Mouse (Mus musculus) cerebellum, postnatal 4 days (tissue): ENCODE results near the gene Efemp1.

ENCODE experiments used
- DNase-seq, 2 experiments: peaks; one replicate each; pipeline ENCODE4 v3.0.0; 2022; ENCODE audit warnings: low spot score in 2 of 2, mixed read lengths in 1 of 2

Efemp1 gene

DNA sequence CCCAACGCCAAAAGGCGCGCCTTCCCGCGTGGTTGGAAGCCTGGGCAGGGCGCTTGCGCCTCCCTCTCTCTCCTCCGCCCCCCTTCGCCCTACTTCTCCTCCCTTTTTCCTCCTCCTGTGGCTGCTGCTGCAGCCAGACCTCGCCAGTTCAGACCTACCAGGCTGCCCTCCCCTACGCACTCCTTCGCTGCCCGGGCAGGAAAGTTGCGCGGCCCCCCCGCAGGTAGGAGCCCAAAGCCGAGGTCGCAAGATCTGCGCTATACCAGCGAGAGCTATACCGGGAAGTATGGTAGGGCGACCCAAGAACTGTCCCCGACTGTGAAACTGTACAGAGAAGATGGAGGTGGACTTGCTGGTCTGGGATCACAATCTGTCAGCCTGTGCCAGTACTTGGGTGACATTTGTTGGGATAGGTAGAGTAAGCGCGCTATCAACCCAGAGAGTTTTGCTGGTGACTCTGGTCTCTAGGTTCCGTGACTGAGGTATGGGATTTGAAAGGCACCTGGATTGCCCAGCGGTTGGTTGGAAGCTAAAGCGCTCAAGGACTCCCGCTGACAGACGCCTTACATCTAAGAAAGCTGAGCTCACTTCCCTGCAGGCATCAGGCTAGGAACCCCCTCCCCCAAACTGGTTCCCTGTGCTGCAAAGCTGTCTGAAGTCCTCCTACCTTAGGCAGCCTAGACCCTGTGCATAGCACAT is at the start of gene Efemp1:
Efemp1 (plus strand) TSS at position 103 of the 699 bp plus-strand sequence.
- DNase-seq, result peak in 1 of 2 experiments; percentile 5

DNA sequence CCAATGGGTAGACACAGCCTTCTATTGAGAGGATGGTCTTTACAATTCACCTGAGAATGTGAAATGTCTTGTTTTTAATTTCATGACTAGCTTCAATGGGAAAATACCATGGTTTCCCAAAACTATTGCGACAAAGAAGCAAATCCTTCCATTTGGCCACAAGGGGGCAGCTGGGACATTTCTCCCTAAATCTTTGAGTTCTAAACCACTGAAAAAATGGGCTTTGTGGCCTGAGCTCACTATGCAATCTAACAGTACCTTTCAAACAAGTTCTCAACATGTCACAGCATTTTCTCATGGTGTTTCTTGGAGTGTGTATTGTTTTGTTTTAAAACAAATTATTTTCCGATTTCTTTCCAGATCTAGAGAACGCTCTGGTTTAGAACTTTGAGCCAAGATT is 44.3 kb upstream of the Efemp1 start:
- peak in 1 of 2 experiments; percentile 10 for DNase-seq

GRCm38 (mm10) chr11:28811874-28812273 is 41.1 kb upstream of the Efemp1 start:
- no peak for DNase-seq

GRCm38 (mm10) chr11:28812564-28812963 is 40.4 kb upstream of the Efemp1 start:
- DNase-seq, result no peak

- no peak for DNase-seq
Measured at GRCm38 (mm10) chr11:28817405-28817804, 35.6 kb upstream of the Efemp1 start.

DNA sequence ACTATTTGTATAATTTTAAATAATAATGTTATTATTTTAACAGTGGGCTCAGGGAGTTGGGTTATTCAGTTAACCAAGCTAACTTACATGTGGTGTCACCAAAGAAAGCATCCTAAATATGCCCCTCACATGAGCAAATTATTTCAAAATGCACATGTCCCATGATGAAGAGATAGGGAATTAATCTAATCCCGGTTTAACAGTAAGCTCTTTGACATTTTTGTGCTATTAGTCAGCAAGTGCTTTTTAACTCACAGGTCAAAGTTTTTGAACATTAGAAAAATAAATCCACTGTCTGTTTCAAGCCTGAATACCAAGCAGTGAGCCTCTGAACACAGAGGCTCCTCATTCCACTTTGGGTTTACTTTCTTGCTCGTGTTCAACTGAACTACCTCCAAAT is 26.1 kb upstream of the Efemp1 start:
- DNase-seq, result no peak

- no peak for DNase-seq
Measured at GRCm38 (mm10) chr11:28833809-28834208, 19.2 kb upstream of the Efemp1 start.

- DNase-seq, result no peak
Measured at GRCm38 (mm10) chr11:28835141-28835540, 17.9 kb upstream of the Efemp1 start.

DNA sequence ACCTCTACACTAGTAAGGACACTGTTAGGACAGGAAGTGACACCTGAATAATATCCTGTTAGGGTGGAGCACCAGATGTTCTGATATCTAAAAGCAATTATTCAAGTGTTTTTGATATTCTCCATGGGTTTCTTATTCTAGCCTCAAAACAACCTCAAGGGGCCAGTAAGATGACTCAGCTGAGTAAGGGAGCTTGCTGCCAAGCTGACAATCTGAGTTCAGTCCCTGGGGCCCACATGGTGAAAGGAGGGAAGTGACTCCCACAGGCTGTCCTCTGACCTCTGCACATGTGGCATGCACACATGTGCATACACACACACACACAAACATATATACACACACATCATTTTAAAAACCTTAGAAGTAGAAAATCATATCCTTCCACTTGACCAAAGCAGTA is 3.2 kb upstream of the Efemp1 start:
- no peak for DNase-seq

- DNase-seq, result no peak
Measured at GRCm38 (mm10) chr11:28851645-28852044, 1.4 kb upstream of the Efemp1 start.

- no peak for DNase-seq
Measured at GRCm38 (mm10) chr11:28852361-28852919, 564 bp upstream of the Efemp1 start.

DNA sequence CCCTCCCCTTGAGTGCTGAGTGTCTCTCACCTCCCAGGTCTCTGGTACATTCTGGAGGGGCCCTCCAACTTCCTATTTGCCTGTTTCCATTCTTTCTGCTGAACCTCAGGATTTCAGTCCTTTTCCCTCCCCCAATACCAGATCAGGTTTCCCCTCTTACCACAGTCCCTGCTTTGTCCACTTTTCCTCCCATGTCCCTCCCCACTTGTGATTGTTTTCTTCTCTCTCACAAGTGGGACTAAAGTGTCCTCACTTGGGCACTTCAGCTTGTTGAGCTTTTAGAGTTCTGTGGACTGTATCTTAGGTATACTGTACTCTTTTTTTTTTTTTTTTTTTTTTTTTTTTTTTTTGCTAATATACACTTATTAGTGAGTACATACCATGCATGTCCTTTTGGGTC is 6.1 kb downstream of the Efemp1 start:
- no peak for DNase-seq

DNA sequence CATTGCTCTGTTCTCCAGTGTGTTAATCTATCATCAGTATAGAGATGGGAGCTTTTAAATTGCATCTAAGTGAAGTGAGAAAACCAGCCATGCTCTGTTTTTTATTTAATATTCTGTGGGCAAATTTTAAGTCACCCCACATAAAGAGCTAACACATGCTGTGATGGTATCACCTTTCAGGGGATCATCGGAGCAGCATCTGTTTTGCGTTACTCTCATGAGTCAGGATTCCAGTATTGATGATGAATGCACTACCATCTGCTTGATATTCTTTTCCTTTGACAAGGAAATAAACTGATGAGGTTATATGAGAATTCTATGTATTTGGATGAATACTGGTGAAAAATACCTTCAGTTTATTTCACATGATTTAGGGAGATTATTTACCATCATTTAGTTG is 16.1 kb downstream of the Efemp1 start:
- DNase-seq, result no peak

DNA sequence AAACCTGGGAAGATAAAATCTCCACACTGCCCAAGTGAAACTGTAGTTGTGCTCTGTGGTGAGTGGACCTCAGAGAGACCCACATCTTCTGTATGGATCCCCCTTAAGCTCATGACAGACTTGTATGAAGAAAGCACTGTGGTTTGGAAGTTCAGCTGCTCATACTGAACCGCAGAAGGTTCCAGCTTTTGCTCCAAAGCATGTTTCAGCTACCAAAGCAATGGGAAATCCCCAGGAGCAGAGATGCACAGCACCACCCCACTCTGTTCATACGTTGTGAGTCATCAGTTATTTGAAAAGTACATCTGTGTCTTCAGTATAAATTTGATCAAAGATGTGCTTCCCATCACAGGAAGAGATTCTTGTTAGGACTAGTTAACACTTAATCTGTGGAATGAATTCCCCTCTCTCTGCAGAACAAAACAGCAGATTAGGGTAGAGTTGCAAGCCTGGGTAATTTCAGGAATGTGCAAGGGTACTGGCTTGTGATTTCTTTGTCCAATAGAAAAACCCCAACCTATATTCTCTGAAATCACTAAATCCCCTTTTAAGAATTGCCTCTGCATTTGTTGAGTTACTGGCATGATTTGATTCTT is 28.5 kb downstream of the Efemp1 start:
- DNase-seq, result no peak

DNA sequence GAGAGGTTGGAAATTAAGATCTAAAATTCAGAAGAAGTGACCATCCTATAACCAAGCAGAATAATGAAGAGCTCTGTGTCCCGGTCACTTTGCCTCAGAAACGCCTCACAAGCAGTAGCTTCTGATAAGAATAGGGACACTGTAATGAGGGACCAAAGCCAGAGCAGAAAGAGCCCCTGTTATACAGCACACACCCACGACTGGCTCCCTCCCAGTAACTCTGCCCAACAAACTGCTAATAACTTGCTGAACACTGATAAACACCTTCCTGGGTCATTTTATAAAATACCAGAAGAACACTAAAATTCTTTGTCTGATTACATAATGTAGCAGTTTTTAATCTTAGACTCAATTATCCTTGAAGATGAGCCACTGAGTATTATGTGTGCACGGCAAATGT is 30.1 kb downstream of the Efemp1 start:
- DNase-seq, result no peak

DNA sequence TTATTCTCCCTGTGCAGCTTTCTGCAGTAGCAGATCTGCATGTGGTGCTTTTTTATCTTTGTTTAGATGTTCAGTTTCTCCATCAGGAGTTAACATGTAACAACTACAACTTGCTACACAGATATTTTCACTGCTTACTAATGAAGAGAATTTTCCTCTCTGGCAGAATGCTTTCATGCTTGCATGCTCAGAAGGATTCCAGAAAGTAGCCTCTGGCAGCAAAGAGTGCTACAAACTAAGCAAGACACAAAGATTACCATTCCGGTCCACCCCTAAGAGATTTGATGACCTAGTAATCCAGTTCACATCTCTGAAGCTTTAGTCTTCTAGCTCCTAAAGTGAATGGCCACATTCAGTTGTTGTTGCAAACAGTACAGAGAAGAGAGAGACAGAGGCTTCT is 36.5 kb downstream of the Efemp1 start:
- DNase-seq, result no peak

DNA sequence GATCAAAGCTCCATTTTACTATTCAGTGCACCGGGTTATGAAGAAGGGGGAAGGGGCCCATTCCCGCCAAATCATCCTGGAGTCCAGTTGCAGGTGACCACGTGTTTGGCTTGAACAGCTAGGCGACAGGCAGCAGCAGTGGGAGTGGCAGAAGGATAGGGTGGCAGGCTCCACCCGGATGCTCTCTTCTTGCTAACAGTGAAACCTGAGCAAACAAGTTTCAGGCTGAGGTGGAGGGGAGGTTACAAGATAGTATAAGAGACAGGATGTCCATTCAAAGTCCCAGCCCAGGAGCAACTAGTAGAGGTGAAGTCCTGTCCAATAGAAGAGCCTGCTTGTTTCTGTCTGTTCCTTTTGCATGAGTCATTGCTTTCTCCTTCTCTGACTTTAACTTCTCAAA is 38.5 kb downstream of the Efemp1 start:
- DNase-seq, result no peak

DNA sequence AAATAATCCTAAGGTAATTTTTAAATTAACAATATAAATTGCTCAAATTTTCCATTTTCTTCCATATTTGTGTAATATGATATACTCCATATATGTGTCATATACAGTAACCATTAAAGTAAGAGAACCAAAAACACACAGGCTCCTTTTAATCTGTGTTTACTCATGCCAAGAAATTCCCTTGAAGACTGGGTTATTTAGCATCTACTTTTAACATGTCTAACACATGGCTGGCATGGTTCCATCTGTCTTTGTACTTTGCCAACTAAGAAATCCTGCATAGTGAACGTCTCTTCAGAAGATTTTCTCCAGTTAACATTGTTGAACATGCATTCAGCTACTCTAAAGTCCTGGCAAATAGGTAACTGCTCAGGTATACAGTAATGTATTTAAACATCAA is 46.4 kb downstream of the Efemp1 start:
- DNase-seq, result no peak

DNA sequence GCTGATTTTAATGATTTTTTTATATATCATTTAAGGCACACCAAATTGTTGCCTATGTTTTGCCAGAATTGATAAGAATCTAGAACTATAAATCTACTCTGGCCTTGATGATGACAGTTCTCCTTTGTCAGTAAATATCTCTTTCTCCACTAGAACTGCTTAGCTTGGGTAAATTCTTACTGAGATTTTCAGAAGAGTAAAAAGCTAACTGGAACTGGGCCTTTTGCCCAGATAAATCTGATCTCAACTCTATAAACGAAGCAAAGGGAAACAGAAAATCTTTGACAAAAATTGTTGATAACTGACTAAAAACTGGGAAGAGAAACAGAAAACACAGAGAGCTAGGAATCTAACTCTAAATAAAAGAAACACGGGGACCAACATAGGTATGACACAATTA is 51.6 kb downstream of the Efemp1 start:
- DNase-seq, result no peak

DNA sequence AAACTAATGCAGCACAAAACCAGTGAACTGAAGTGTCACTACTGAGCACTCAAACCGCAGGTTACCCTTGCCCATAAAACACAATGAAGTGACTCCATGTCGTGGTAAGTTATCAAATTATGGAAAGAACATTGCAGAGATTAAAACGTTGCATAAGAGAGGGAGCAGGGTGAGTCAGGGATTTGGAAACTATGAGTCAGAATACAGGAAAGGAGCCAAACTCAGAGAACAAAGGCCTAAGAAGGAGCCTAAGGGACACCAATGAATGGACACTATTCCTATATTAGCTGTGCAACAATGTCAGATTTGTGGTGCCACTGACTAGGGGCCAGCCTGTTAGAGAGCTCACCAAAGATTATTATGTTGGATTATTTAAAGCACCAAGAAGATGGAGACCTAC is 53.3 kb downstream of the Efemp1 start:
- DNase-seq, result no peak

DNA sequence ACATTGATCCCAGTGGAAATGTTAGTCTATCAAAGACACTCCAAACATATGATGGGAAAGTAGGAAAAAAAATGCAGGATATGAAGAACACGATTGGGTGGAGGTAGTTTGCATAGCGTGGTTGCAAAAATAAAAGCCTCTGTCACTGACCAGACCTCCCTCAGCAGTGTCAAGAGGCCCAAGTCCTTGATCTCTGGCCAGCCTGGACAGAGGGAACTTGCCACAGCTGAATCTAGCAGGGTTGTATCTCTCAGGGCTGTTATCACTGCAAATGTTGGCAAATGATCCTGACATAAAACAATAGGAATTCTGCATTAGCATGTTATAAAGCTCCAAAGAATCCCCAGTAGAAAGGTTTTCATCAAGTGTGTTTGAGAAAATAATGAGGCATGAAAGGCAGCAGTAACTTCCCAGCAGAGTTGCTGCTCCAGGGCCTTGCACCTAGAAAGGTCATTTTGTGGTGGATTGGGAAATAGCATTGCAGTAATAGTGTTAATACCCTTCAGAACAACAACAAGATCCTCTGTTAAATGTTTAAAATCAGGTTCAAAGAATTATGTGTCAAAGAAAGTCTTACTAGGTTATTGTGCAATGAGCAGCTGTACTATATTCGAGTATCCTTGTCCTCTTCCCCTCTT is 56.0 kb downstream of the Efemp1 start:
- DNase-seq, result no peak

- no peak for DNase-seq
Measured at GRCm38 (mm10) chr11:28912469-28913138, 59.6 kb downstream of the Efemp1 start.
